Mouse (Mus musculus) brain, embryonic 14.5 days (tissue): ENCODE measurements around the gene Hfe2. TPM values are rescaled to one million over a fixed set of nuclear protein-coding genes. Genes with fewer than 3 reads are reported as not detected.

Experiments
- DNase-seq: peaks from one replicate; pipeline ENCODE4 v3.0.0-alpha.2; 2011; ENCODE audit warnings: low read depth
- CTCF ChIP-seq: fragments of 200-500 bp; IDR thresholded peaks from 2 replicates; pipeline ENCODE4 v1.5.1; 2012; ENCODE audit warnings: inconsistent platforms, mild to moderate bottlenecking, moderate library complexity, borderline replicate concordance; ENCODE audit not compliant: insufficient read depth, insufficient read length; ENCODE audit errors: extremely low read depth
- POLR2A ChIP-seq: fragments of 200-500 bp; IDR thresholded peaks from 2 replicates; pipeline ENCODE4 v1.6.1; 2012; ENCODE audit warnings: mild to moderate bottlenecking, inconsistent platforms, borderline replicate concordance; ENCODE audit not compliant: poor library complexity, insufficient read depth, insufficient read length, severe bottlenecking; ENCODE audit errors: extremely low read depth
- polyA plus RNA-seq: library from polyadenylated mRNA; depleted of rRNA; stranded (reverse); fragments of >200 nt; gene quantifications from 2 replicates; pipeline ENCODE4 v1.2.3, GENCODE M21; 2012; rRNA removed

The Hfe2 gene
- polyA plus RNA-seq, 1 experiment: 0.66 TPM

DNA sequence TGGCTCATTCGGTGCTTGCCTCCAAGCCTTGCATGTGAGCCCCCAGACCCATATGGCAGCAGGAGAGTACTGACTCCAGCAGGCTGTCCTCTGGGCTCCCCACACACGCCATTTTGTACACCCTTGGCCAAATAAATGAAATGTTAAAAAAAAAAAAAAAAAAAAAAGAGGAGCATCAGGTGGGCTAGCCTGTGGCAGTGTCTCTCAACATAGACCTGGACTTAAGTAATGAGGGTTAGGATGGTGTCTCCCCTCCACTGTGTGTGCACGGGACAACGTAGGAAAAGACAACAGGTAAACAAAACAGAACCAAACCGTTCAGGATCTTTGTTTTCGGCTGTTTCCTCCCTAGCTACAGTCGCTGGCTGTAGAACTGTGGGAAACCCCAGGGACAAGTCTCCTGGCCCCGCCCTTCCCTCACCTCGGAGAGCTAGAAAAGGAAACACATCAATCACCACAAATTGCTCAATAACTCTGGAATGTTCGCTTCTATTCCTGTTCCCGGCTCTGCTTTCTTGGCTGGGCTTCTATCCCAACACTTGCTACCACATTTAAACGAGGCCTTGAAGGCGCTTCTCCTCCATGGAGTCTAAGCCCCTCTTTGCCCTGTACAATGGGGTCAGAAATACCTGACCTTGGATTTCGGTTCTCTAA, 51.2 kb downstream of the Hfe2 start:
- DNase-seq: no peak
- TF ChIP-seq POLR2A: no peak
- no peak for TF ChIP-seq CTCF

DNA sequence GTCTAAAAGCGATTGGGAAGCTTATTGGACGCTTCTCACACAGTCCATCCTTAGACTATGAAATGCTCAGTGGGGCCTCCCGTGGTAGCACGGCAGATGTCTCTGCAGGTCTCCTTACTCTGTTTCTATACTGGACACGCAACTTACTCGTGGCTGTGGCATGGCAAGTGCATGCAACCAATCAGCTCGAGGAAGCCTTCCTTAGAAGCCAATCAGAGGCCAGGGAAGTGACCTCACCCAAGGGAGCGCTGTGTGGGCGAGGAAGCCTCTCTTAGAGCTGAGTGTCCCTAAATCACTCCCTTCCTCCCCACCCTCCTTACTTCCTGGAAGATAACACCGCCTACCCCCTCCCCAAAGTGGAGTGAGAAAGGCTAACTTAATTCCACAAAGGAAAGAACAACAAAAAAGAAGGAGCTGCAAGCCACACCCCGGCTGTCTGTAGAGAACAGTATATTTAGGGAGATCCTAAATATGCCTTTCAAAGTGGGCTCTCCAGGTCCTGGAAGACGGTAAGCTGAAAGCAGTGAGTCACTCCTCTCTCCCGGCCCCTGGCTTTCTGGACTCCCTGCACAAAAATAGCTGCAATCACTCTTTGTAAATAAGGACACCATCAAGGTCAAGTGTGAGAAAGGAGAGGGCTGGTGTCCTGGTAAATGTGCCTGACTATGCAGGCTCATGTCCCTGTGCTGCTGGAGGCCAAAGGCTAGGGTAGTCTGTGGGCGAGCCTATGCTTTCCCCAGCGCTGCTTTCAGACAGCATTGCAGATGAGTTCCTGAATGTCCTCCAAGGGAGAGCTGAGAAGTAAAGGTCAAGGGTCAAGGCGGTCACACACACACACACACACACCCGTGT, 51.9 kb downstream of the Hfe2 start, which contains the start of gene Gm16253:
TSS of gene Gm16253 (plus strand) at position 295 of the 852 bp plus-strand sequence.
- peak; percentile 92 for DNase-seq
- TF ChIP-seq CTCF (no peak), POLR2A (no peak)

DNA sequence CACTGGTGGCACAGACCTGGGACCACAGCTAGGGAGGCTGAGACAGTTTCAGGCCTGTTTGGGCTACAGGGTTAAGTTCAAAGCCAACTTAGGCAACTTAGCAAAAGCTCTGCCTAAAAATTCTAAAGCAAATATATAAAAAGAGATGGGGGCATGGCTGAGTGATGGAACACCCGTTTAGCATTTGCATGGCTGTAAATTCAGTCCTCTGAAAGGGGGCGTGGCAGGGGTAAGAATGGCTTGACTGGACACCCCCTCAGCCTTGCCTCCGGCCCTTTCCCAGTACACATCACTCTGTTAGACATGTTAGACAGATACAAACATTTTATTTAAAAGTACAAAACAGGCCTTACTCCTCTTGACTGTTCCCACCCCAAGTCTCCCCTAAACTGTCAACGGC, 52.6 kb downstream of the Hfe2 start:
- no peak for TF ChIP-seq CTCF
- no peak for TF ChIP-seq POLR2A
- DNase-seq: no peak

Other genes with a start within 250 kb of the Hfe2 start
- 1.4 and 1.8 TPM in 2 replicates for gene Fcgr1, start 231.2 kb upstream of the Hfe2 start, polyA plus RNA-seq
- 0.05 TPM in 1 of 2 replicates, not detected in the other for gene BC107364, start 72.9 kb upstream of the Hfe2 start, polyA plus RNA-seq
- 110 and 138 TPM in 2 replicates for gene Txnip, start 32.8 kb downstream of the Hfe2 start, polyA plus RNA-seq
- gene Gm16253, start 51.8 kb downstream of the Hfe2 start, polyA plus RNA-seq: not detected in 2 replicates
- 30.1 and 39.1 TPM in 2 replicates for gene Polr3gl, start 69.0 kb downstream of the Hfe2 start, polyA plus RNA-seq
- gene Ankrd34a, start 71.5 kb downstream of the Hfe2 start, polyA plus RNA-seq: 9.5 and 12.4 TPM in 2 replicates
- 86.8 and 88.9 TPM in 2 replicates for gene Lix1l, start 76.0 kb downstream of the Hfe2 start, polyA plus RNA-seq
- 42.9 and 57.2 TPM in 2 replicates for gene Rbm8a, start 104.8 kb downstream of the Hfe2 start, polyA plus RNA-seq
- gene Pex11b, start 110.2 kb downstream of the Hfe2 start, polyA plus RNA-seq: 46.1 and 59.6 TPM in 2 replicates
- 0.16 and 0.27 TPM in 2 replicates for gene Gm42957, start 110.3 kb downstream of the Hfe2 start, polyA plus RNA-seq
- 5.4 and 5.8 TPM in 2 replicates for gene Itga10, start 120.4 kb downstream of the Hfe2 start, polyA plus RNA-seq
- 2.5 and 2.8 TPM in 2 replicates for gene Ankrd35, start 145.0 kb downstream of the Hfe2 start, polyA plus RNA-seq
- gene Pias3, start 171.2 kb downstream of the Hfe2 start, polyA plus RNA-seq: 32.3 and 34.6 TPM in 2 replicates
- 7.6 and 8.2 TPM in 2 replicates for gene Nudt17, start 183.4 kb downstream of the Hfe2 start, polyA plus RNA-seq
- gene Polr3c, start 202.5 kb downstream of the Hfe2 start, polyA plus RNA-seq: 42.7 and 45.0 TPM in 2 replicates
- gene Rnf115, start 202.5 kb downstream of the Hfe2 start, polyA plus RNA-seq: 46.3 and 47.5 TPM in 2 replicates